Mouse (Mus musculus): Measurements from ENCODE around the gene Hsd17b6. TPM values are rescaled to one million over a fixed set of nuclear protein-coding genes. Genes with fewer than 3 reads are reported as not detected.

Gene Hsd17b6
- total and polyA plus RNA-seq, 3 experiments: 0.08 TPM; not detected in 2

- dilution Hi-C loops (cut with MboI; ENCODE audit: extremely low pct_ligation_motif_present, extremely low pct_unique_long_range_greater_than_20kb, low sequenced_read_pairs) (no loop called here), in situ Hi-C loops (cut with MboI; ENCODE audit: low pct_ligation_motif_present, low pct_unique_long_range_greater_than_20kb, low sequenced_read_pairs) (loop anchor here (5.0 kb wide), 1 partner anchor 62 kb away; no protein-coding TSS in a partner anchor)
- no peaks in the 10 kb centered on the region for H3K27me3 ChIP-seq (replicated peaks)
- no peak overlapping the region for H3K27ac ChIP-seq (ENCODE audit: insufficient read depth, low read depth)
- no peak overlapping the region for H3K9ac ChIP-seq (ENCODE audit: insufficient read depth, low read depth)
- TF ChIP-seq NRF1 (IDR thresholded peaks at IDR 0.05; ENCODE audit: low read depth, low read length) (no peak), TCF12 (IDR thresholded peaks at IDR 0.05; ENCODE audit: low read depth, low read length) (no peak), JUND (conservative IDR thresholded peaks at IDR 0.05; ENCODE audit: low read depth, low read length) (no peak), CTCF (conservative IDR thresholded peaks at IDR 0.05 in 1 of 2, IDR thresholded peaks at IDR 0.05 in 1 of 2; ENCODE audit: low read depth in 2 of 2, low read length in 2 of 2) (no peak), SIN3A (IDR thresholded peaks at IDR 0.05; ENCODE audit: low read length) (no peak), BHLHE40 (IDR thresholded peaks at IDR 0.05; ENCODE audit: low read depth, low read length) (no peak), TBP (conservative IDR thresholded peaks at IDR 0.05; ENCODE audit: low read depth, low read length) (no peak)
- no peaks in the 10 kb centered on the region for H3K79me2 ChIP-seq (replicated peaks; ENCODE audit: control insufficient read depth, extremely low read depth, insufficient read depth, poor library complexity, severe bottlenecking)
- H3K4me1 ChIP-seq (ENCODE audit: control insufficient read depth in 1 of 2, insufficient read depth in 2 of 2): peaks cover 0 to 3% of the 10 kb centered on the region in 2 experiments; a peak in 1 of 4 replicates
- no peaks in the 10 kb centered on the region for H3K9me3 ChIP-seq (replicated peaks; ENCODE audit: low read length)
- no peak overlapping the region for H3K4me2 ChIP-seq (ENCODE audit: insufficient read depth, low read depth, poor library complexity, severe bottlenecking)
- no peaks in the 10 kb centered on the region for H3K36me3 ChIP-seq (replicated peaks in 1 of 2; ENCODE audit: control insufficient read depth in 1 of 2, insufficient read depth in 1 of 2, low read length in 1 of 2)
- no peak overlapping the region for H3K4me3 ChIP-seq (replicated peaks in 1 of 3; ENCODE audit: low read depth in 2 of 3, low read length in 2 of 3, poor library complexity in 1 of 3)
- no peak for DNase-seq (ENCODE audit: extremely low read depth)
Measured at GRCm38 (mm10) chr10:128009735-128010134, 2.3 kb upstream of the Hsd17b6 start.

- Histone ChIP-seq H3K36me3 (replicated peaks in 1 of 2; ENCODE audit: control insufficient read depth in 1 of 2, insufficient read depth in 1 of 2, low read length in 1 of 2) (no peaks in the 10 kb centered on the region), H3K9me3 (replicated peaks; ENCODE audit: low read length) (no peaks in the 10 kb centered on the region), H3K27me3 (replicated peaks) (no peaks in the 10 kb centered on the region), H3K4me3 (replicated peaks in 1 of 3; ENCODE audit: low read depth in 2 of 3, low read length in 2 of 3, poor library complexity in 1 of 3) (no peak overlapping the region), H3K4me2 (ENCODE audit: insufficient read depth, low read depth, poor library complexity, severe bottlenecking) (no peak overlapping the region), H3K4me1 (ENCODE audit: control insufficient read depth in 1 of 2, insufficient read depth in 2 of 2) (peaks cover 2 to 3% of the 10 kb centered on the region in 2 experiments; a peak in 1 of 4 replicates), H3K9ac (ENCODE audit: insufficient read depth, low read depth) (no peak overlapping the region), H3K79me2 (replicated peaks; ENCODE audit: control insufficient read depth, extremely low read depth, insufficient read depth, poor library complexity, severe bottlenecking) (no peaks in the 10 kb centered on the region), H3K27ac (ENCODE audit: insufficient read depth, low read depth) (no peak overlapping the region)
- dilution Hi-C loops (cut with MboI; ENCODE audit: extremely low pct_ligation_motif_present, extremely low pct_unique_long_range_greater_than_20kb, low sequenced_read_pairs): no loop called here
- peak; percentile 80 for DNase-seq (ENCODE audit: extremely low read depth)
- in situ Hi-C loops (cut with MboI; ENCODE audit: low pct_ligation_motif_present, low pct_unique_long_range_greater_than_20kb, low sequenced_read_pairs): loop anchor here (5.0 kb wide), 1 partner anchor 61 kb away; no protein-coding TSS in a partner anchor
- TF ChIP-seq TBP (conservative IDR thresholded peaks at IDR 0.05; ENCODE audit: low read depth, low read length): no peak
- peak; percentile 93 for TF ChIP-seq RAD21 (IDR thresholded peaks at IDR 0.05; ENCODE audit: low read depth, low read length)
- no peak for TF ChIP-seq HCFC1 (IDR thresholded peaks at IDR 0.05; ENCODE audit: low read depth, low read length)
- TF ChIP-seq UBTF (IDR thresholded peaks at IDR 0.05; ENCODE audit: low read depth, low read length): no peak
- no peak for TF ChIP-seq JUND (conservative IDR thresholded peaks at IDR 0.05; ENCODE audit: low read depth, low read length)
- no peak for TF ChIP-seq KAT2A (IDR thresholded peaks at IDR 0.05; ENCODE audit: insufficient replicate concordance, low read length)
- no peak for TF ChIP-seq IRF4 (IDR thresholded peaks at IDR 0.05; ENCODE audit: low read depth, low read length)
- TF ChIP-seq USF2 (conservative IDR thresholded peaks at IDR 0.05; ENCODE audit: low read depth, low read length): no peak
- no peak for TF ChIP-seq SIN3A (IDR thresholded peaks at IDR 0.05; ENCODE audit: low read length)
- no peak for TF ChIP-seq POLR2A (IDR thresholded peaks at IDR 0.05; ENCODE audit: low read depth, low read length)
- no peak for TF ChIP-seq PAX5 (IDR thresholded peaks at IDR 0.05; ENCODE audit: low read length)
- TF ChIP-seq EP300 (IDR thresholded peaks at IDR 0.05; ENCODE audit: low read length): no peak
- TF ChIP-seq TCF12 (IDR thresholded peaks at IDR 0.05; ENCODE audit: low read depth, low read length): no peak
- TF ChIP-seq MAFK (IDR thresholded peaks at IDR 0.05; ENCODE audit: insufficient replicate concordance, low read length): no peak
- no peak; the same call in 1 of the 2 replicates for TF ChIP-seq ZC3H11A (IDR thresholded peaks at IDR 0.05; ENCODE audit: low read depth, low read length)
- TF ChIP-seq ZMIZ1 (IDR thresholded peaks at IDR 0.05; ENCODE audit: low read depth, low read length): no peak
- TF ChIP-seq ETS1 (conservative IDR thresholded peaks at IDR 0.05; ENCODE audit: low read depth, low read length): no peak
- TF ChIP-seq MAX (IDR thresholded peaks at IDR 0.05; ENCODE audit: low read length): no peak
- TF ChIP-seq GABPA (IDR thresholded peaks at IDR 0.05; ENCODE audit: insufficient replicate concordance, low read depth, low read length): no peak
- TF ChIP-seq E2F4 (IDR thresholded peaks at IDR 0.05; ENCODE audit: insufficient replicate concordance, low read depth, low read length): no peak
- no peak for TF ChIP-seq MEF2A (IDR thresholded peaks at IDR 0.05; ENCODE audit: borderline replicate concordance, low read depth, low read length)
- TF ChIP-seq ELF1 (IDR thresholded peaks at IDR 0.05; ENCODE audit: low read depth, low read length): peak; percentile 61
- peak; percentile 58; the same call in 1 of the 2 replicates for TF ChIP-seq MYC (IDR thresholded peaks at IDR 0.05; ENCODE audit: low read depth, low read length)
- TF ChIP-seq SMC3 (IDR thresholded peaks at IDR 0.05; ENCODE audit: low read depth, low read length): peak; percentile 81
- no peak for TF ChIP-seq NELFE (IDR thresholded peaks at IDR 0.05; ENCODE audit: low read depth, low read length)
- TF ChIP-seq NRF1 (IDR thresholded peaks at IDR 0.05; ENCODE audit: low read depth, low read length): no peak
- TF ChIP-seq MAZ (IDR thresholded peaks at IDR 0.05; ENCODE audit: low read depth, low read length): no peak
- TF ChIP-seq BHLHE40 (IDR thresholded peaks at IDR 0.05; ENCODE audit: low read depth, low read length): no peak
- no peak for TF ChIP-seq RCOR1 (conservative IDR thresholded peaks at IDR 0.05; ENCODE audit: low read depth, low read length)
- TF ChIP-seq USF1 (IDR thresholded peaks at IDR 0.05; ENCODE audit: low read depth, low read length): no peak
Measured at GRCm38 (mm10) chr10:128008207-128008889, 937 bp upstream of the Hsd17b6 start.

Measured in CH12.LX (cell line).